Mouse (Mus musculus) embryo, embryonic 11 days (tissue): ENCODE results near the gene Terb2.

Source experiments
- DNase-seq: peaks from one replicate; pipeline ENCODE4 v3.0.0-alpha.2; 2015

Gene Terb2

GRCm38 (mm10) chr2:122186106-122186505 lies at the start of gene Terb2, which contains the start of gene Patl2:
TSS of gene Terb2 (plus strand) at chr2:122186272.
TSS of gene Patl2 (minus strand) at chr2:122186189.
- no peak for DNase-seq

GRCm38 (mm10) chr2:122137839-122138465 lies 48.1 kb upstream of the Terb2 start:
- no peak for DNase-seq

GRCm38 (mm10) chr2:122140815-122141214 lies 45.3 kb upstream of the Terb2 start:
- no peak for DNase-seq

- DNase-seq, result no peak
Observed at GRCm38 (mm10) chr2:122141332-122141967, 44.6 kb upstream of the Terb2 start.

- DNase-seq, result no peak
Observed at GRCm38 (mm10) chr2:122143111-122143510, 43.0 kb upstream of the Terb2 start.

- no peak for DNase-seq
Observed at GRCm38 (mm10) chr2:122145756-122146155, 40.3 kb upstream of the Terb2 start.

- DNase-seq, result no peak
Observed at GRCm38 (mm10) chr2:122146687-122147086, 39.4 kb upstream of the Terb2 start.

GRCm38 (mm10) chr2:122147508-122148241 lies 38.4 kb upstream of the Terb2 start, which contains the start of gene B2m:
TSS of gene B2m (plus strand) at chr2:122147686.
- DNase-seq, result peak; percentile 95

GRCm38 (mm10) chr2:122148242-122148917 lies 37.7 kb upstream of the Terb2 start:
- DNase-seq, result peak; percentile 27

- DNase-seq, result no peak
Observed at GRCm38 (mm10) chr2:122149316-122149715, 36.8 kb upstream of the Terb2 start.

GRCm38 (mm10) chr2:122149716-122150115 lies 36.4 kb upstream of the Terb2 start:
- DNase-seq, result no peak

GRCm38 (mm10) chr2:122151221-122151620 lies 34.9 kb upstream of the Terb2 start:
- DNase-seq, result no peak

GRCm38 (mm10) chr2:122152850-122153249 lies 33.2 kb upstream of the Terb2 start:
- DNase-seq, result no peak

- no peak for DNase-seq
Observed at GRCm38 (mm10) chr2:122153681-122154365, 32.2 kb upstream of the Terb2 start.

- no peak for DNase-seq
Observed at GRCm38 (mm10) chr2:122154479-122154878, 31.6 kb upstream of the Terb2 start.

- no peak for DNase-seq
Observed at GRCm38 (mm10) chr2:122155292-122155691, 30.8 kb upstream of the Terb2 start.

GRCm38 (mm10) chr2:122156051-122156700 lies 29.9 kb upstream of the Terb2 start:
- no peak for DNase-seq

- no peak for DNase-seq
Observed at GRCm38 (mm10) chr2:122157561-122157960, 28.5 kb upstream of the Terb2 start.

- DNase-seq, result no peak
Observed at GRCm38 (mm10) chr2:122158362-122158802, 27.7 kb upstream of the Terb2 start.

- DNase-seq, result no peak
Observed at GRCm38 (mm10) chr2:122159667-122160066, 26.4 kb upstream of the Terb2 start.

- DNase-seq, result peak; percentile 89
Observed at GRCm38 (mm10) chr2:122160680-122161079, 25.4 kb upstream of the Terb2 start, which contains the start of gene Trim69. TSS of gene Trim69 (plus strand) at chr2:122160700.

GRCm38 (mm10) chr2:122161542-122161941 lies 24.5 kb upstream of the Terb2 start:
- DNase-seq, result no peak
